ENCODE assay signal across 11 mouse cellular contexts in genomic region chr4:100233770-100234169, GRCm38 (mm10).
"Had no signal": no experiment of that assay in that cellular context is flagged by ENCODE, and none has a peak within 500 bp of the region (broad histone marks: within the 10 kb centered on the region; RNA-seq: fewer than 3 reads in every experiment).

No protein-coding gene starts in this region.

- H3K27me3 ChIP-seq: liver, embryonic 13.5 days; midbrain, embryonic 12.5 days had no signal

- H3K27ac ChIP-seq: layer of hippocampus, adult 2 months; limb, embryonic 12.5 days; liver, embryonic 13.5 days; midbrain, embryonic 12.5 days had no signal

- H3K4me3 ChIP-seq: layer of hippocampus, adult 2 months; limb, embryonic 12.5 days; liver, embryonic 13.5 days; midbrain, embryonic 12.5 days had no signal

- DNase-seq: liver; liver, embryonic 13.5 days; lung, adult 18-20 months; right cerebral cortex, adult 18-20 months; right cerebral cortex, postnatal 25 days; thymus, postnatal 4 days had no signal

- ATAC-seq: hindbrain, embryonic 16.5 days; inflammation-experienced regulatory T-cells, adult 6 months had no signal

- H3K36me3 ChIP-seq: limb, embryonic 12.5 days; liver, embryonic 13.5 days; midbrain, embryonic 12.5 days had no signal

- H3K4me2 ChIP-seq: limb, embryonic 12.5 days; liver, embryonic 13.5 days; midbrain, embryonic 12.5 days had no signal

- H3K9me3 ChIP-seq: limb, embryonic 12.5 days; liver, embryonic 13.5 days; midbrain, embryonic 12.5 days had no signal

- H3K4me1 ChIP-seq: midbrain, embryonic 12.5 days had no signal

- H3K9ac ChIP-seq: limb, embryonic 12.5 days; liver, embryonic 13.5 days; midbrain, embryonic 12.5 days had no signal
